Mouse (Mus musculus) limb, embryonic 12.5 days (tissue): ENCODE measurements around the gene Gm7694. TPM values are rescaled to one million over a fixed set of nuclear protein-coding genes. Genes with fewer than 3 reads are reported as not detected.

Source experiments
- ATAC-seq: fragments of 200-750 bp; cut with Nextera tagmentation; 2 replicates; pipeline ENCODE4 v1.8.0; 2017; ENCODE audit warnings: low read depth, moderate TSS enrichment; ENCODE audit not compliant: insufficient number of reproducible peaks, insufficient read depth, low FRiP score, low TSS enrichment
- H3K27ac ChIP-seq: fragments of 300-500 bp; sonication (generic); 2 replicates; pipeline ENCODE4 v1.5.1; 2016; ENCODE audit warnings: mild to moderate bottlenecking, moderate library complexity
- H3K27me3 ChIP-seq: fragments of 300-500 bp; sonication (generic); 2 replicates; pipeline ENCODE4 v1.6.1; 2016; ENCODE audit warnings: mild to moderate bottlenecking, moderate library complexity
- H3K36me3 ChIP-seq: fragments of 300-500 bp; sonication (generic); 2 replicates; pipeline ENCODE4 v1.6.1; 2016; ENCODE audit warnings: mild to moderate bottlenecking, moderate library complexity
- H3K4me1 ChIP-seq: fragments of 300-500 bp; sonication (generic); replicated peaks from 2 replicates; pipeline ENCODE4 v1.6.1; 2016
- H3K4me2 ChIP-seq: fragments of 300-500 bp; sonication (generic); 2 replicates; pipeline ENCODE4 v1.6.1; 2016; ENCODE audit warnings: mild to moderate bottlenecking, moderate library complexity
- H3K4me3 ChIP-seq: fragments of 300-500 bp; sonication (generic); replicated peaks from 2 replicates; pipeline ENCODE4 v1.5.1; 2016; ENCODE audit warnings: mild to moderate bottlenecking
- H3K9ac ChIP-seq: fragments of 300-500 bp; sonication (generic); replicated peaks from 2 replicates; pipeline ENCODE4 v1.6.1; 2016; ENCODE audit warnings: mild to moderate bottlenecking, moderate library complexity
- H3K9me3 ChIP-seq: fragments of 300-500 bp; sonication (generic); 2 replicates; pipeline ENCODE4 v1.6.1; 2016; ENCODE audit warnings: mild to moderate bottlenecking, moderate library complexity
- WGBS: fragments of 180-500 bp; shearing (Covaris S2); methylation state at CpG from one replicate; pipeline ENCODE4 v1.1.7; 2016; 5-methylcytosine and 5-hydroxymethylcytosine counted together
- polyA plus RNA-seq: library from polyadenylated mRNA; unstranded; fragments of >200 nt; fragmentation: Nextera tagmentation; extraction: Ambion mirVana; gene quantifications from 2 replicates; pipeline ENCODE4 v1.2.1, GENCODE M21; 2016

Gene Gm7694
- polyA plus RNA-seq: 3.3 and 4.5 TPM in 2 replicates

GRCm38 (mm10) chr1:170306232-170306631, at the start of gene Gm7694:
Gm7694 (minus strand) TSS chr1:170306332.
- 94% methylated on average over 4 of the region's 4 CpGs for WGBS
- Histone ChIP-seq H3K36me3 (no peaks in the 10 kb centered on the region), H3K27ac (no peak within 1 kb of the TSS), H3K27me3 (no peaks in the 10 kb centered on the region), H3K9me3 (no peaks in the 10 kb centered on the region), H3K4me1 (0 out of 2 replicates have a peak, but pooled peaks cover under 1% of the 10 kb centered on the region), H3K4me3 (no peak within 1 kb of the TSS), H3K9ac (no peak within 1 kb of the TSS), H3K4me2 (no peak within 1 kb of the TSS)
- ATAC-seq: no peak

GRCm38 (mm10) chr1:170353335-170353734, 47.2 kb upstream of the Gm7694 start:
- Histone ChIP-seq H3K4me2 (no peak overlapping the region), H3K27me3 (no peaks in the 10 kb centered on the region), H3K27ac (no peak overlapping the region), H3K9me3 (no peaks in the 10 kb centered on the region), H3K4me1 (no peaks in the 10 kb centered on the region), H3K9ac (no peak overlapping the region), H3K4me3 (no peak overlapping the region), H3K36me3 (no peaks in the 10 kb centered on the region)
- ATAC-seq: no peak
- WGBS: 56% methylated on average over 3 of the region's 3 CpGs

- Histone ChIP-seq H3K27me3 (no peaks in the 10 kb centered on the region), H3K27ac (no peak overlapping the region), H3K36me3 (no peaks in the 10 kb centered on the region), H3K9ac (no peak overlapping the region), H3K4me3 (no peak overlapping the region), H3K9me3 (no peaks in the 10 kb centered on the region), H3K4me2 (no peak overlapping the region), H3K4me1 (no peaks in the 10 kb centered on the region)
- no peak for ATAC-seq
Measured at GRCm38 (mm10) chr1:170351080-170351479, 44.9 kb upstream of the Gm7694 start.

GRCm38 (mm10) chr1:170346266-170346665, 40.1 kb upstream of the Gm7694 start:
- Histone ChIP-seq H3K4me3 (no peak overlapping the region), H3K36me3 (no peaks in the 10 kb centered on the region), H3K9ac (no peak overlapping the region), H3K4me2 (no peak overlapping the region), H3K27me3 (no peaks in the 10 kb centered on the region), H3K9me3 (no peaks in the 10 kb centered on the region), H3K4me1 (no peaks in the 10 kb centered on the region), H3K27ac (no peak overlapping the region)
- 83% methylated on average over 3 of the region's 3 CpGs for WGBS
- ATAC-seq: no peak

GRCm38 (mm10) chr1:170343906-170344305, 37.8 kb upstream of the Gm7694 start:
- H3K9me3 ChIP-seq: no peaks in the 10 kb centered on the region
- H3K4me3 ChIP-seq: no peak overlapping the region
- no peak overlapping the region for H3K4me2 ChIP-seq
- H3K27me3 ChIP-seq: no peaks in the 10 kb centered on the region
- no peak for ATAC-seq
- WGBS: 96% methylated on average over 4 of the region's 4 CpGs
- no peak overlapping the region for H3K9ac ChIP-seq
- no peak overlapping the region for H3K27ac ChIP-seq
- H3K4me1 ChIP-seq: no peaks in the 10 kb centered on the region
- no peaks in the 10 kb centered on the region for H3K36me3 ChIP-seq

- Histone ChIP-seq H3K4me3 (no peak overlapping the region), H3K9ac (no peak overlapping the region), H3K4me2 (no peak overlapping the region), H3K27me3 (no peaks in the 10 kb centered on the region), H3K36me3 (no peaks in the 10 kb centered on the region), H3K4me1 (no peaks in the 10 kb centered on the region), H3K9me3 (no peaks in the 10 kb centered on the region), H3K27ac (no peak overlapping the region)
- WGBS: 69% methylated on average over 8 of the region's 8 CpGs
- no peak for ATAC-seq
Measured at GRCm38 (mm10) chr1:170343081-170343480, 36.9 kb upstream of the Gm7694 start.

- 91% methylated on average over 3 of the region's 3 CpGs for WGBS
- no peaks in the 10 kb centered on the region for H3K27me3 ChIP-seq
- H3K9ac ChIP-seq: no peak overlapping the region
- ATAC-seq: no peak
- no peaks in the 10 kb centered on the region for H3K36me3 ChIP-seq
- H3K4me2 ChIP-seq: no peak overlapping the region
- no peak overlapping the region for H3K4me3 ChIP-seq
- H3K9me3 ChIP-seq: no peaks in the 10 kb centered on the region
- no peak overlapping the region for H3K27ac ChIP-seq
- no peaks in the 10 kb centered on the region for H3K4me1 ChIP-seq
Measured at GRCm38 (mm10) chr1:170339943-170340342, 33.8 kb upstream of the Gm7694 start.

GRCm38 (mm10) chr1:170332775-170333174, 26.6 kb upstream of the Gm7694 start:
- 82% methylated on average over 4 of the region's 4 CpGs for WGBS
- H3K9ac ChIP-seq: no peak overlapping the region
- H3K4me3 ChIP-seq: no peak overlapping the region
- no peaks in the 10 kb centered on the region for H3K36me3 ChIP-seq
- peaks cover 3% of the 10 kb centered on the region; the same call in 1 of the 2 replicates for H3K27me3 ChIP-seq
- H3K27ac ChIP-seq: no peak overlapping the region
- no peaks in the 10 kb centered on the region for H3K4me1 ChIP-seq
- no peak for ATAC-seq
- H3K9me3 ChIP-seq: no peaks in the 10 kb centered on the region
- no peak overlapping the region for H3K4me2 ChIP-seq

- H3K27me3 ChIP-seq: peaks cover 3% of the 10 kb centered on the region; the same call in 1 of the 2 replicates
- H3K4me3 ChIP-seq: no peak overlapping the region
- no peak overlapping the region for H3K27ac ChIP-seq
- no peak overlapping the region for H3K4me2 ChIP-seq
- no peaks in the 10 kb centered on the region for H3K4me1 ChIP-seq
- no peak for ATAC-seq
- 71% methylated on average over 6 of the region's 6 CpGs for WGBS
- H3K36me3 ChIP-seq: no peaks in the 10 kb centered on the region
- H3K9ac ChIP-seq: no peak overlapping the region
- no peaks in the 10 kb centered on the region for H3K9me3 ChIP-seq
Measured at GRCm38 (mm10) chr1:170331926-170332325, 25.8 kb upstream of the Gm7694 start.

GRCm38 (mm10) chr1:170325277-170325676, 19.1 kb upstream of the Gm7694 start:
- WGBS: 87% methylated on average over 4 of the region's 4 CpGs
- no peaks in the 10 kb centered on the region for H3K36me3 ChIP-seq
- H3K27ac ChIP-seq: no peak overlapping the region
- no peak overlapping the region for H3K4me3 ChIP-seq
- H3K4me1 ChIP-seq: no peaks in the 10 kb centered on the region
- no peak for ATAC-seq
- H3K4me2 ChIP-seq: no peak overlapping the region
- no peaks in the 10 kb centered on the region for H3K27me3 ChIP-seq
- H3K9ac ChIP-seq: no peak overlapping the region
- no peaks in the 10 kb centered on the region for H3K9me3 ChIP-seq

- WGBS: 100% methylated on average over 1 of the region's 1 CpGs
- Histone ChIP-seq H3K27me3 (no peaks in the 10 kb centered on the region), H3K4me2 (no peak overlapping the region), H3K4me1 (no peaks in the 10 kb centered on the region), H3K4me3 (no peak overlapping the region), H3K9ac (no peak overlapping the region), H3K9me3 (no peaks in the 10 kb centered on the region), H3K36me3 (no peaks in the 10 kb centered on the region), H3K27ac (no peak overlapping the region)
- no peak for ATAC-seq
Measured at GRCm38 (mm10) chr1:170324312-170324711, 18.2 kb upstream of the Gm7694 start.

GRCm38 (mm10) chr1:170323001-170323400, 16.9 kb upstream of the Gm7694 start:
- no peaks in the 10 kb centered on the region for H3K4me1 ChIP-seq
- H3K27me3 ChIP-seq: no peaks in the 10 kb centered on the region
- H3K9ac ChIP-seq: no peak overlapping the region
- H3K4me2 ChIP-seq: no peak overlapping the region
- ATAC-seq: no peak
- H3K9me3 ChIP-seq: no peaks in the 10 kb centered on the region
- 90% methylated on average over 10 of the region's 10 CpGs for WGBS
- H3K36me3 ChIP-seq: no peaks in the 10 kb centered on the region
- no peak overlapping the region for H3K4me3 ChIP-seq
- no peak overlapping the region for H3K27ac ChIP-seq
